Mouse (Mus musculus) lung, adult 2 months (tissue): ENCODE measurements around the gene Arid3a.

Experiments used
- CTCF ChIP-seq: fragments of 200-500 bp; IDR thresholded peaks from 2 replicates; pipeline ENCODE4 v1.5.1; 2011; ENCODE audit warnings: mild to moderate bottlenecking, low read length, control low read depth; ENCODE audit not compliant: insufficient read depth
- POLR2A ChIP-seq: fragments of 200-500 bp; IDR thresholded peaks from 2 replicates; pipeline ENCODE4 v1.6.1; 2011; ENCODE audit warnings: low read depth, mild to moderate bottlenecking, control low read depth, low read length, borderline replicate concordance; ENCODE audit errors: extremely low read depth

DNA sequence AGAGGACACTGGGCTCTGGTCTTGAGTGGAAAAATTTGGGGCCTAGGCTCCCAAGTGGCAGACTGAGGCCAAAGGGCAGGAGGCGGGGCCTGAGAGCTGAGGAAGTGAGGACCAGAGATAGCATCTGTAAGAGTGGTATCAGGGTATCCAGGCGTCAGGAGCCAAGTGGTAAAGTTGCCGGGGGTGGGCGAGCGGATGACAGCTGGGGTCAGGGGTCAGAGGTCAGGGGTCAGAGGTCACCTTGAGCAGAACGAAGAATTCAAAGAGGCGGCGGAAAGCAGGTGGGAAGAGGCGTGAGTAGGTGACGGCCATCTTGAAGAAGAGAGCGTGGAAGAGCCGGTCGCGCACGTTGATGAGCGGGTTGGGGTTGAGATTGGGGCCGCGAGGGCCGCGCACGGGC lies 56.8 kb downstream of the Arid3a start:
- TF ChIP-seq POLR2A, result no peak
- TF ChIP-seq CTCF, result no peak
